Mouse (Mus musculus): Measurements from ENCODE around the gene Gbx2.

Gene Gbx2

DNA sequence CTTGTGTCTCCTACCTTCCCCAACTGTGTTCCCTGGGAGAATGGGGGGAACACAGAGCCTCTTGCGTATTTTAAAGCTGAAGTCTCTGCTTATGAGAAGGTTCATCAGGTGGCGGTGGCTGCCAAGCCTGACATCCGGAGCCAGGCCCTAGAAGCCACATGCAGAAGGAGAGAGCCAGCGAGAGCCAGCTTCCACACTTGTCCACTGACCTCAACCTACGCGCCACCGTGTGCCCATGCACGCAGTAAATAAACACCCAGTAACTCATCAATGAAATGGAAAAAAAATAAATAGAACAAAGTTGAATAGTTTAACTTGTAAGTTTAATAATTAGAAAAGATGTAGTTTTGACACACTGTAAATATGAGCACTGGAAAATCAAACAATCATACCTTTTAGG, 21.2 kb downstream of the Gbx2 start:
- no peak for DNase-seq (ENCODE audit: low spot score)

DNA sequence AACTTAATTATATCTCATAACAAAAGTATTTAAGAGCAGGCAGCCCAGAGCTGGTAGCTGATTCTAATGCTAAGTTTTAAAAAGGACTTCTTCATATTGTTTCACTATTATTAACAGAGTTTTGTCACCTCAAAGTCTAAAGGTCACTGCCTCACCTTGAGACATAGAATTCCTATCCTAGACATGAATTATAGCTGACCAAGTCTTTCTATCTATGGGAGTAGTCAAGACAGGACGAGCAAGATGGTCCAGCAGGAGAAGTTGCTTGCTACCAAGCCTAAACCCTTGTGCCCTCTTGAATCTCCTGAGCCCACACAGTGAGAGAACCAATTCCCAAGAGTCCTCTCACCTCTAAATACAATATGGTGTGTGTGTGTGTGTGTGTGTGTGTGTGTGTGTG, 28.3 kb downstream of the Gbx2 start:
- DNase-seq (ENCODE audit: low spot score): no peak

DNA sequence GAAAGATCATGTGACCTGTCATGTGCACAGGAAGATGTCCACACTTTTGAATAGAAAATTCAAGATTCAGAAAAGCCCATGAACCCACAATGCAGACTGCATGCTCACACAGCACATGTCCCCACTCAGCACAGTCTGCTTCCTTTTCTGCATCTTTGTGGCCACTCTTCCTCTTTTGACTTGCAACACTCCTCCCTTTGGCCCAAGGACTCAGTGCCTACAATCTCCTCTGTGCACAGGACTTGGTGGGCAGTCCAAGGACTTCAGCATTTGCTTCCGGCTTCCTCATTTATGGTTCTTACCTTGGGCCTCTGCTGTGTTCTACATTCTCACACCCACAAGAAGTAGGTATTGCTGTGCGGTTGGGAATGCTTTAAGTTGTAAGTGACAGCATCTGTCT, 28.7 kb downstream of the Gbx2 start:
- DNase-seq (ENCODE audit: low spot score): no peak

DNA sequence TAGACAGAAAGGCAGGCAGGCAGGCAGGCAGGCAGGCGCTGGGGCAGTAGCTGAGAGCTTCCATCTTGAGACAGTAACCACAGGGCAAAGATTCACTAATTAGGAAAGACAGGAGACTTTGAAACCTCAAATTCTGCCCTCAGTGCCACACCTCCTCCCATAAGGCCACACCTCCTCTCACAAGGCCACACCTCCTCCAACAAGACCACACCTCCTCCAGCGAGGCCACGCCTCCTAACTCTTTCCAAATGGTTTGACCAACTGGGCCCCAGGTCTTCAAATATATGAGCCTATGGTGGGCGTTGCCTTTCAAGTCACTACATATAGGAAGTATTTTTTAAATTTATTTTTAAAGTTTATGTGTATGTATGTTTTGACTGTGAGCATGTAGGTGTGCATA, 29.6 kb downstream of the Gbx2 start:
- no peak for DNase-seq (ENCODE audit: low spot score)

DNA sequence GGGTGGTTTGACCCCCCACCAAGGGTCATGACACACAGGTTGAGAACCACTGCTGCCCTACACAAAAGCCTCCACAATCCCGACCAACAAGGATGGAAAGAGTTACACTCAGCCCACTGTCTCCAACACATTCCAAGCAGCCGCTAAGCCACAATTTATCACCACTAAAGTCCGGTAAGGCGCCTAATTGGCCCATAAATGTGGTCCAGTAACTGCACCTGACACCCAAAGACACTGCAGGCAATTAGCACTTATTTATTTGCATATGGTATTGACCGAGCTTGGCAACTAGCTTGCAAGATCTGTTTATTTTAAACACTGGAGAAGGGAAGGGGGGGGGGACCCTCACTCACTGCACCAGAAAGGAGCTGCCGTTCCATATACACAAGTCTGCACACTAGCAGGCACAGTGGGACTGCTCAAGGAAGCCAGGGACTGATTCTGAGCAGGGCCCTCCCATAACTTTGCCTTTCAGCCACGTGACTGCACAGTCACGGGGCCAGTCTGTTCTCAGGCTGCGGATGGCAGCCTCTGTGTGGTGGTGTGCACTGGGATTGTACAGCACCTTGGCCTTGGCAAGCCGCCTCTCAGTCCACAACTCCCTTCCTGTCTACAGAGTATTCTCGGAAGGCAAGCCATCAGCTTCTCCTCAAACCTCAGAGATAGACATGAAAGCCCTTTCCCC, 31.1 kb downstream of the Gbx2 start:
- no peak for DNase-seq (ENCODE audit: low spot score)

DNA sequence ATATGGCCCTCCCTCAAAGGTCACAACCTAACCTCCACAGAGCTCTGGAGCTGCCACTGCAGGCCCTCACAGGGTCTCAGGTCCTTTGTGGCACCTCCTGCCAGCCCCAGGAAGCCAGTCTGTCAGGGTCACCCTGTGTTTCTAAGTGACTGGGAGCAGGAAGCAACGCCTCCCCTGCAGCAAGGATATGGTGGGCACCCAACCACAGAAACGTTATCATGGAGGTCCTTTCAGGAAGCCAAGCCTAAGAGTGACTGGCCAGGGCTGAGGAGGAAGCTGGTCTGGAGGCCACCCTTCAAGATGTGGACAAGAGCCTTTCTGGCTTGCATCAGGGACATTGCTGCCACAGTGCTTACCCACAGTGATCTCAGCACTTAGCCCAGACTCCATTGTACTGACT, 31.9 kb downstream of the Gbx2 start:
- DNase-seq (ENCODE audit: low spot score): no peak

DNA sequence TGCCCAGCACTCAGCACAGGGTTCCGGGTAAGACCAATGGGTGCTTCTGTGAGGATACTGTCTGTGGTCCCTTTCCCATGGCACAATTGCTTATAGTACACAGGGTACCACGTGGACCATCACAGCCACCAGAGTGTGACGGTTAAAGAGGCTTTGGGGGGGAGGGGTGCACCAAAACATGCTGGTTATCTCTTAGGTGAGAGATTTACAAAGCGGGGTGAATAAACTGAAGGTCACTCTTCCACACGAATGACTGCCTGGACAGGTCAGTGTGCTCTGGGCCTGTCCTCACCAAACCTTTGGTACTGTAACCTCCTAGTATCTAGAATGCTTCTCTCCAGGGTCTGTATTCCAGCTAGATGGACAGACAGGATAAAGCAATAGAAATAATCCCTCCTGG, 35.2 kb downstream of the Gbx2 start:
- DNase-seq (ENCODE audit: low spot score): no peak

DNA sequence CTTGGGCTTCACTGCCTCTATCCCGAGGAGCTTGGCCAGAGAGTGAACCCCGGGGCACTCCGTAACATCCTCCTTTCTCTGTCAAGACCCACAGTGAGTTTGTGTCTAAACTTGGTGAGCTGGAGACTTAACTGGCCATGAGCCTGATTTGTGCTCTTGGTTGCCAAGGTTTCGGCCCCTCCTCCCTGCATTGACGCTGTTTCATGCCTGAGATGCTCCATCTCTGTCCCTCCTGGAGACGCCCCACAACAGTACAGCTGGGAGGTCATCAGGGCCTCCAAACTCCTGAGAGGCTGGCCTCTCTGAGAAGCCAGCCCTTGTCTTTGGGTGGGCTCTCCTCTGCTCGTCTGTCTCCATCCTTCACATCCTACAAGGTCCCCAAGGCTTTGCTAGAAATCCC, 38.7 kb downstream of the Gbx2 start:
- no peak for DNase-seq (ENCODE audit: low spot score)

DNA sequence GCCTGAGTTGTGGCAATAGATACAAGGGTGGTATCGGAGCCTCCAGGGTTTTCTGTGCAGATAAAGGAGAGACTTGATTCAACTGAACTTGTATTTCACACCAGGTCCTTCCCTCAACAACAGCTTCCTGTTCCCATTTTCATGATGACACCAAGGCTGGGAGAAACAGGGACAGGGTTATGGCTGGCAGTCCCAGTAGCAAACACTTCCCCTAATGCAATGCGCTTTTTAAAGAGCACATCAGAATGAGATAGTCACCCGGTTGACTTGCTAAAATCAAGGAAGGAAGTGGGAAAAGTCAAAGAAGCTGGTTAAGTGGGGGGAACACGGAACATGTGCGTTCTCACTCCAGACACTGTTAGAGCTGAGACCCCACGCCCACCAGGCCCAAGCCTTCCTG, 39.6 kb downstream of the Gbx2 start:
- no peak for DNase-seq (ENCODE audit: low spot score)

DNA sequence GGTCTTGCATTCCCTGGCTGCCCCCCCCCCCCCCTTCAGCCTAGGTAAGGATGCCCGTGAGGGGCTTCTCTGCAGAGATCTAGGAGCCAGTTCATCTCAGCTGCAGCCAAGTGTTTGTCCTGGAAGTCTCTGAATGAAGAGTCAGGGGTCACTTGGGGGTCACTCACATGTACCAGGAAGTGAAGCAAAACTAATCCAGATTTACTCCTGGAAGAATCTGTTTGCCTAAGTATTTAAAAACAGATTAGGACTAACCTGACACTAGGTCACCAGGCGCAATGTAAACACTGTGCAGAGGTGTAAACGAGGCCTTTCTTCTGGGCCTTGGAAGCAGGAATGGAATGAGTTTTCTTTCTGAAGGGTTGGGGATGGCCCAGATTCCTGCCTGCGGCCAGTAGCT, 45.3 kb downstream of the Gbx2 start:
- no peak for DNase-seq (ENCODE audit: low spot score)

DNA sequence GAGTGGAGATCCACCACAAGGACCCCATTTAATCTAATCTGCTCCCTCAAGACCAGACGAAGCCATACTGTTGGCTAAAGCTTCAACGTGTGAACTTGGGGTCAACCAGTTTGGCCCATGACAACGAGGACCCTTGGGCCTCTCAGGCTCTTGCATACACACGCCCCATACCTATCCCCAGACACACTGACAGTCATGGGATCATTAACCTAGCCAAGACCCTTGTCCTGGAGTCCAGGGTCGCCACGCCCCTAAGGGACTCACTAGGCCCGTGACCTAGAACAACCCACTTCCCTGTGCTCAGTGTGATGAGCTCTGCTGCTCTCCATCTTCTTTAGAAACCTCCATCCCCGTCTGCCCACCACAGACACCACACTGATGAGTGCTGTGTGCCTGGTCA, 46.6 kb downstream of the Gbx2 start:
- no peak for DNase-seq (ENCODE audit: low spot score)

DNA sequence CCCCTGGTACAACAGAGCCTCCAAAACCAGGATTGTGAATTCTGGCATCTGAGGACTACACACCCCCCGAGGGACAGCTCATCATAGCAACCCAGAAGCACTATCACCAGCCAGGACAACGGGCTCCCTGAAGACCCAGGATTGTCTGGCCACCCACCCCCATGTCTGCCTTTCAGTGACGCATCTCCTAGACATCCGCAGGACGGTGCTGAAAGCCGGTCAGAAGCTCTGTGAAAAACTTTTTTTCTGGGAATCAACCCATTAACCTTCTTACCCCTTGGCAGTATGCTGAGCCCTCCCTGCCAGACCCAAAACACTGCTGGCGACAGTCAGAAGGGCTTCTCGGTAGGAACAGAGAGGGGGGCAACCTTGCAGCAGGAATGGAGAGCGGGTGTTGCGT, 50.1 kb downstream of the Gbx2 start:
- no peak for DNase-seq (ENCODE audit: low spot score)

DNA sequence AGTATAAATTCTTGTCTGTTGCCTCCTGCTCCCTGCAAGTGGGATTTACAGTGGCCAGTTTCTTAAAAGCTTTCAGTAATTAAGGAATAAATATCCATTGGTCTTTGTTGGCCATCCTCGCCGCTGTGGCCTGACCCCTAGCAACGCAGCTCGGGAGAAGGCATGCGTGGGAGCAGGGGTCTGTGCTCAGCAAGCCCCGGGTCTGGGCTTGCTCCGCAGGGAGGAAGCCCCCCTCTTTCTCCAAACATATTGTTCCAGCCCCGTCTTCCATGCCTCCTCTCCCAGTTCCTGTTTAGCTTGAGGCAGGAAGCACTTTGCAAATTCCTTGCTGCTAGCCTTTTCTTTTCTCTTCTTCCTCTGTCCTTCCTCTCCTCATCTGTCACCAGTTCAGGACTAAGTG, 50.8 kb downstream of the Gbx2 start:
- DNase-seq (ENCODE audit: low spot score): no peak

DNA sequence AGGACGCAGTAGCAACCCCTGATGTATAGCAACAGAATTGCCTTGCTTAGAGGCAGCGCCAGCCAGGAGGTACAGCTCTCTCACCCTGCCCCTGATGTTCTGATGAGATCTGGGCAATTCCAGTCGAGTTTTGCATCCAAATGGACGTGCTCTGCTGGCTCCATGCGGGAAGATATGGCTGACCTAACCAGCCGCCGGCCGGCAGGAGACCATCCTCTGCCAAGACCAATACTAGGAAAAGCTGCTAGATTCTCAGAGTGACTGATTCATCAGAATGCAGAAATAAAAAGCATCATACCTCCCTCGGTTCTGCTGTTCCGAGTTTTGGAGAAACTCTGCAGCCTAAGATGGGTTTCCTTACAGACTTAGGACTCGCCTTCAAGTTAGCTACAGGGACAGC, 52.5 kb downstream of the Gbx2 start:
- DNase-seq (ENCODE audit: low spot score): no peak

All from ovary, postnatal 36 days (tissue).